In the genomic region with DNA sequence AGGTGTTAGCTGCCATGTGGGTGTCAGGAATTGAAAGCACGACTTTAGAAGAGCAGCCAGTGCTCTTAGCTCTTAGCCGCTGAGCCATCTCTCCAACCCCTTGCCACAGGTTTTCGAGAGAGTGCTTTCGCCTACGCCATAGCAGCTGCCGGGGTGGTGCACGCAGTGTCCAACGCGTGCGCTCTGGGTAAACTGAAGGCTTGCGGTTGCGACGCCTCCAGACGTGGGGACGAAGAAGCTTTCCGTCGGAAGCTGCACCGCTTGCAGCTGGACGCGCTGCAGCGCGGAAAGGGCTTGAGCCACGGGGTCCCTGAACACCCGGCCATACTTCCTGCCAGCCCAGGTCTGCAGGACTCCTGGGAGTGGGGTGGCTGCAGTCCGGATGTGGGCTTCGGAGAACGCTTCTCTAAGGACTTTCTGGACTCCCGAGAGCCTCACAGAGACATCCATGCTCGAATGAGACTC, we compare ENCODE assay signal across 7 mouse cellular contexts. TPM values are rescaled to one million over a fixed set of nuclear protein-coding genes. Genes with fewer than 3 reads are reported as not detected.
DNase-seq lines count a peak whose midpoint lies in the region; ATAC-seq and TF ChIP-seq lines count a peak whose summit lies in the region.

No protein-coding gene starts in this region.

- DNase-seq in lung, postnatal 10 days, result no peak
- DNase-seq in embryonic facial prominence, embryonic 14.5 days (ENCODE audit: low spot score), result no peak
- no peak for DNase-seq in cerebellum, postnatal 25 days
- DNase-seq in ovary, postnatal 10 days (ENCODE audit: low spot score), result no peak

- H3K4me2 ChIP-seq in lung, embryonic 16.5 days (ENCODE audit: low read depth, low read length), result peak overlapping the region; percentile 44
- H3K4me2 ChIP-seq in embryonic facial prominence, embryonic 14.5 days (ENCODE audit: low read depth, low read length), result peak overlapping the region; percentile 52
- peak overlapping the region; percentile 33 for H3K4me2 ChIP-seq in intestine, postnatal 0 days (replicated peaks; ENCODE audit: low read depth)
- peak overlapping the region; percentile 29 for H3K4me2 ChIP-seq in neural tube, embryonic 14.5 days (ENCODE audit: low read depth, low read length)

- no peak overlapping the region for H3K9ac ChIP-seq in lung, embryonic 16.5 days (ENCODE audit: low read length)
- H3K9ac ChIP-seq in embryonic facial prominence, embryonic 14.5 days (ENCODE audit: low read depth, low read length), result 0 out of 2 replicates have a peak overlapping the region, but pooled peaks have one; percentile 19
- no peak overlapping the region for H3K9ac ChIP-seq in intestine, postnatal 0 days (ENCODE audit: low read depth, low read length)
- no peak overlapping the region for H3K9ac ChIP-seq in neural tube, embryonic 14.5 days (replicated peaks; ENCODE audit: low read depth, low read length)

- H3K36me3 ChIP-seq in lung, embryonic 16.5 days (ENCODE audit: control insufficient read depth, insufficient read depth, low read length), result no peaks in the 10 kb centered on the region
- no peaks in the 10 kb centered on the region for H3K36me3 ChIP-seq in embryonic facial prominence, embryonic 14.5 days (ENCODE audit: control insufficient read depth, insufficient read depth, low read length)
- no peaks in the 10 kb centered on the region for H3K36me3 ChIP-seq in intestine, postnatal 0 days (ENCODE audit: control insufficient read depth, insufficient read depth)
- H3K36me3 ChIP-seq in neural tube, embryonic 14.5 days (ENCODE audit: control insufficient read depth, insufficient read depth, low read length), result no peaks in the 10 kb centered on the region

- ATAC-seq in lung, embryonic 16.5 days (ENCODE audit: low read depth), result no peak
- no peak for ATAC-seq in embryonic facial prominence, embryonic 14.5 days (ENCODE audit: low read depth)
- ATAC-seq in intestine, postnatal 0 days, result no peak
- ATAC-seq in neural tube, embryonic 14.5 days (ENCODE audit: low read depth), result no peak

- TF ChIP-seq CTCF in intestine, postnatal 0 days (IDR thresholded peaks at IDR 0.05; ENCODE audit: low read depth), result no peak

- no peaks in the 10 kb centered on the region for H3K9me3 ChIP-seq in lung, embryonic 16.5 days (ENCODE audit: control insufficient read depth, low read length)
- no peaks in the 10 kb centered on the region for H3K9me3 ChIP-seq in embryonic facial prominence, embryonic 14.5 days (ENCODE audit: control insufficient read depth, low read length)
- no peaks in the 10 kb centered on the region for H3K9me3 ChIP-seq in intestine, postnatal 0 days (ENCODE audit: control insufficient read depth)
- H3K9me3 ChIP-seq in neural tube, embryonic 14.5 days (ENCODE audit: control insufficient read depth, low read length), result no peaks in the 10 kb centered on the region

- under 1% methylated on average over 29 of the region's 29 CpGs for WGBS in lung, embryonic 16.5 days
- 0% methylated on average over 23 of the region's 29 CpGs for WGBS in embryonic facial prominence, embryonic 14.5 days
- WGBS in intestine, postnatal 0 days, result under 1% methylated on average over 29 of the region's 29 CpGs
- under 1% methylated on average over 29 of the region's 29 CpGs for WGBS in neural tube, embryonic 14.5 days

- H3K27me3 ChIP-seq in lung, embryonic 16.5 days (ENCODE audit: control insufficient read depth, insufficient read depth, low read depth, low read length), result peaks cover 83% of the 10 kb centered on the region
- H3K27me3 ChIP-seq in embryonic facial prominence, embryonic 14.5 days (replicated peaks; ENCODE audit: control insufficient read depth, insufficient read depth, low read length), result peaks cover 88% of the 10 kb centered on the region
- H3K27me3 ChIP-seq in intestine, postnatal 0 days (replicated peaks; ENCODE audit: control insufficient read depth, insufficient read depth, low read length), result peaks cover 91% of the 10 kb centered on the region
- H3K27me3 ChIP-seq in neural tube, embryonic 14.5 days (ENCODE audit: control insufficient read depth, insufficient read depth, low read length), result peaks cover 37% of the 10 kb centered on the region

- H3K4me3 ChIP-seq in lung, embryonic 16.5 days (ENCODE audit: low read length), result peak overlapping the region; percentile 22
- peak overlapping the region; percentile 23 for H3K4me3 ChIP-seq in embryonic facial prominence, embryonic 14.5 days (ENCODE audit: low read depth, low read length)
- peak overlapping the region; percentile 11 for H3K4me3 ChIP-seq in intestine, postnatal 0 days (ENCODE audit: low read depth, low read length)
- H3K4me3 ChIP-seq in neural tube, embryonic 14.5 days (ENCODE audit: low read depth, low read length), result peak overlapping the region; percentile 15; the same call in 1 of the 2 replicates

- peaks cover 18% of the 10 kb centered on the region for H3K4me1 ChIP-seq in lung, embryonic 16.5 days (replicated peaks; ENCODE audit: control insufficient read depth, insufficient read depth, low read length)
- H3K4me1 ChIP-seq in embryonic facial prominence, embryonic 14.5 days (ENCODE audit: control insufficient read depth, insufficient read depth, low read length), result peaks cover 27% of the 10 kb centered on the region
- H3K4me1 ChIP-seq in intestine, postnatal 0 days (replicated peaks; ENCODE audit: control insufficient read depth, insufficient read depth, low read length), result no peaks in the 10 kb centered on the region
- H3K4me1 ChIP-seq in neural tube, embryonic 14.5 days (ENCODE audit: control insufficient read depth, insufficient read depth, low read length), result peaks cover 13% of the 10 kb centered on the region

- no peak overlapping the region for H3K27ac ChIP-seq in lung, embryonic 16.5 days (ENCODE audit: low read length)
- H3K27ac ChIP-seq in embryonic facial prominence, embryonic 14.5 days (replicated peaks; ENCODE audit: low read depth, low read length), result no peak overlapping the region
- H3K27ac ChIP-seq in intestine, postnatal 0 days (ENCODE audit: low read depth, low read length), result no peak overlapping the region
- no peak overlapping the region for H3K27ac ChIP-seq in neural tube, embryonic 14.5 days (ENCODE audit: low read depth, low read length)

RNA-seq across cellular contexts. Expression of a gene that starts 9.1 kb away (rescaled TPM):
- polyA plus RNA-seq in lung, embryonic 16.5 days (2015; fragmentation: Nextera tagmentation; extraction: Ambion mirVana), result 0.10 and 0.11 TPM in 2 replicates
- 6.1 and 6.7 TPM in 2 replicates for polyA plus RNA-seq in embryonic facial prominence, embryonic 14.5 days (2014; fragmentation: Nextera tagmentation; extraction: Ambion mirVana)
- not detected in 2 replicates for polyA plus RNA-seq in intestine, postnatal 0 days (2015; fragmentation: Nextera tagmentation; extraction: Ambion mirVana)
- polyA plus RNA-seq in neural tube, embryonic 14.5 days (2014; fragmentation: Nextera tagmentation; extraction: Ambion mirVana), result not detected in 2 replicates

RNA-seq across cellular contexts. Expression of a gene that starts 28.8 kb away (rescaled TPM):
- 0.29 and 0.68 TPM in 2 replicates for polyA plus RNA-seq in lung, embryonic 16.5 days (2015; fragmentation: Nextera tagmentation; extraction: Ambion mirVana)
- 16.1 and 23.1 TPM in 2 replicates for polyA plus RNA-seq in embryonic facial prominence, embryonic 14.5 days (2014; fragmentation: Nextera tagmentation; extraction: Ambion mirVana)
- polyA plus RNA-seq in intestine, postnatal 0 days (2015; fragmentation: Nextera tagmentation; extraction: Ambion mirVana), result 0.33 and 0.66 TPM in 2 replicates
- 8.4 TPM in 1 of 2 replicates, not detected in the other for polyA plus RNA-seq in neural tube, embryonic 14.5 days (2014; fragmentation: Nextera tagmentation; extraction: Ambion mirVana)

RNA-seq across cellular contexts. Expression of a gene that starts 51.4 kb away (rescaled TPM):
- polyA plus RNA-seq in lung, embryonic 16.5 days (2015; fragmentation: Nextera tagmentation; extraction: Ambion mirVana), result 0.67 and 1.7 TPM in 2 replicates
- polyA plus RNA-seq in embryonic facial prominence, embryonic 14.5 days (2014; fragmentation: Nextera tagmentation; extraction: Ambion mirVana), result 4.5 and 6.4 TPM in 2 replicates
- 0.08 and 0.09 TPM in 2 replicates for polyA plus RNA-seq in intestine, postnatal 0 days (2015; fragmentation: Nextera tagmentation; extraction: Ambion mirVana)
- polyA plus RNA-seq in neural tube, embryonic 14.5 days (2014; fragmentation: Nextera tagmentation; extraction: Ambion mirVana), result 0.23 TPM in 1 of 2 replicates, not detected in the other

RNA-seq across cellular contexts. Expression of a gene that starts 54.3 kb away (rescaled TPM):
- polyA plus RNA-seq in lung, embryonic 16.5 days (2015; fragmentation: Nextera tagmentation; extraction: Ambion mirVana), result not detected in 2 replicates
- polyA plus RNA-seq in embryonic facial prominence, embryonic 14.5 days (2014; fragmentation: Nextera tagmentation; extraction: Ambion mirVana), result 0.60 and 0.79 TPM in 2 replicates
- 0.13 and 0.29 TPM in 2 replicates for polyA plus RNA-seq in intestine, postnatal 0 days (2015; fragmentation: Nextera tagmentation; extraction: Ambion mirVana)
- 14.4 and 19.6 TPM in 2 replicates for polyA plus RNA-seq in neural tube, embryonic 14.5 days (2014; fragmentation: Nextera tagmentation; extraction: Ambion mirVana)
